Mouse (Mus musculus) ovary, postnatal 36 days (tissue): ENCODE results near the gene Mios.

ENCODE experiments used
- DNase-seq: peaks from one replicate; pipeline ENCODE4 v3.0.0; 2022; ENCODE audit warnings: low spot score, mixed read lengths

The Mios gene

GRCm38 (mm10) chr6:8209047-8209865 lies at the start of gene Mios:
TSS of gene Mios (plus strand) at chr6:8209222.
- DNase-seq = peak; percentile 89

GRCm38 (mm10) chr6:8160001-8160400 lies 49.0 kb upstream of the Mios start:
- DNase-seq = no peak

- no peak for DNase-seq
These were observed 44.3 kb upstream of the Mios start for GRCm38 (mm10) chr6:8164741-8165140.

GRCm38 (mm10) chr6:8172101-8172500 lies 36.9 kb upstream of the Mios start:
- DNase-seq = no peak

GRCm38 (mm10) chr6:8174062-8174461 lies 35.0 kb upstream of the Mios start:
- DNase-seq = no peak

GRCm38 (mm10) chr6:8175346-8175745 lies 33.7 kb upstream of the Mios start:
- no peak for DNase-seq

GRCm38 (mm10) chr6:8176116-8176515 lies 32.9 kb upstream of the Mios start:
- no peak for DNase-seq

- DNase-seq = no peak
These were observed 30.6 kb upstream of the Mios start for GRCm38 (mm10) chr6:8178397-8178941.

GRCm38 (mm10) chr6:8188599-8189233 lies 20.3 kb upstream of the Mios start:
- no peak for DNase-seq

GRCm38 (mm10) chr6:8189917-8190316 lies 19.1 kb upstream of the Mios start:
- DNase-seq = no peak

GRCm38 (mm10) chr6:8192517-8192916 lies 16.5 kb upstream of the Mios start, which contains the start of gene Col28a1:
TSS of gene Col28a1 (minus strand) at chr6:8192617.
- DNase-seq = no peak

- DNase-seq = no peak
These were observed 804 bp downstream of the Mios start for GRCm38 (mm10) chr6:8209866-8210186.

GRCm38 (mm10) chr6:8210661-8211060 lies 1.6 kb downstream of the Mios start:
- DNase-seq = no peak

GRCm38 (mm10) chr6:8227035-8227434 lies 18.0 kb downstream of the Mios start:
- DNase-seq = no peak

GRCm38 (mm10) chr6:8228596-8228995 lies 19.6 kb downstream of the Mios start:
- no peak for DNase-seq

GRCm38 (mm10) chr6:8258316-8258715 lies 49.3 kb downstream of the Mios start:
- DNase-seq = no peak

GRCm38 (mm10) chr6:8259004-8259666 lies 50.1 kb downstream of the Mios start, which contains the start of the genes Rpa3, Umad1 and Gm45062:
TSS of gene Rpa3 (minus strand) at chr6:8259173.
TSS of gene Umad1 (plus strand) at chr6:8259288.
TSS of gene Gm45062 (plus strand) at chr6:8259450.
- peak; percentile 94 for DNase-seq

- DNase-seq = no peak
These were observed 50.6 kb downstream of the Mios start for GRCm38 (mm10) chr6:8259667-8260044.

GRCm38 (mm10) chr6:8271047-8271446 lies 62.0 kb downstream of the Mios start:
- DNase-seq = no peak

- DNase-seq = peak; percentile 25
These were observed 65.5 kb downstream of the Mios start for GRCm38 (mm10) chr6:8274387-8275054.

GRCm38 (mm10) chr6:8275098-8275497 lies 66.1 kb downstream of the Mios start:
- no peak for DNase-seq

GRCm38 (mm10) chr6:8276431-8276830 lies 67.4 kb downstream of the Mios start:
- DNase-seq = no peak
